Mouse (Mus musculus) 416B (cell line): ENCODE data around the gene Hsfy2.
A peak's percentile ranks its signal among the peaks of the same experiment; 100 is the strongest.

Source experiments
- DNase-seq: peaks from one replicate; pipeline ENCODE4 v3.0.0; 2011; ENCODE audit warnings: low read depth

Gene Hsfy2

DNA sequence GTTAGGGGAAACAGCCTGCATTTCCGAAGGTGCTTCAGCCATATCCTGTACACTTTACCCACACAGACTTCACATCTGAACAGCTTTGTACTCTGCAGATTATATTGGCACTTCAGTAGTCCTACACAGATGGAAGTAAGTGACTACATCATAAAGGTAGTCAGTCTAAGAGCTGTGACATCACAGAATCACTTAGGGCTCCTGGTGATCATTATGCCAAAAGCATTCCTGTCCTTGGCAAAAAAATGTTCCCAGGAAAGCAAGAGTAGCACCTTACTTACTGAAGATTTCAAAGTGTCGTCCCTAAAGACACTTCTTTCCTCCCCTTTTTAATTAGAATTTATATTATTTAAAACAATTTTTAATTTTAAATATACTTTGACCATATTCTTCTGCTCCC lies at the start of gene Hsfy2:
Hsfy2 (minus strand) TSS at position 101 of the 400 bp plus-strand sequence.
- no peak for DNase-seq

DNA sequence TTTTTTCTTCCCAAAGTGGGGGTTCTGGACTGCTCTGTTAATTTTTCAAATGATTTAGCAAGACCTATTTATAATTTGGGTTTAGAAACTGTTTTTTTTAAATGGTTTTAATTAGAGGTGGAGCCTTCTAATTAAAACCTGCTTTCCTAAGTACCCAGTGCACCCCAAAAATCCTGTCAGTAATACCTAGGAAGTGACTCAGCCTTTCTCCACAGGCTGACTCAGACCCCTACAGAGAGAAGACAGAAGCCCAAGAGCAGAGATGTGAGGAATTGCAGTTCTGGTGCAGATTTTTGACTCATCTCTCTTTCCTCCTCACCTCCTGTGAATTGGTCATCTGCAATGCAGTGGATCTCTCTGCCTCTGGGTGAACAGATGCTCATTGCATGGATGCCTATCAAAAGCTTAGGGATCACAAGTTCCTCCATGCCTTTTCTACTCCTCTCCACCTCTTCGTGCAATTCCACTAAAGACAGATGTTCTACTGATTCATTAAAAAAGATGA lies 47.9 kb upstream of the Hsfy2 start:
- peak; percentile 1 for DNase-seq

DNA sequence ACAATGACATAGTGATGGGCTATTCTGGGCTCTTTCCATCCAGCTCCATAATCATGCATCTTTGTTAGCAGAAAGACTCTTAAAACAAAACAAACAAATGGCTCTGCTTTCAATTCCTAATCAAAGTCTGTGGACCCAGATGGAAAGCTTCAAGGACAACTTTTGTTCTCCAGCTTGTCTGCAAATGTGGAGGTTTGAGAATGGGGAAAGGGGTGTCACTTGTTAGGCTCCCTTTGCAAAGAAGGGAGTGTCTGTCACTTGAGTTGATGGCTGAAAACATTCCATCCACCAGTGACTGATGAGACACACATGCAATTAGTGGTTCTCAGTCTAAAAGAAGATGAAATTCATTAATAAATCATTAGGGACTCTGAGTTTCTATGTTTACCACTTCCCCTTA lies 47.3 kb upstream of the Hsfy2 start:
- no peak for DNase-seq

DNA sequence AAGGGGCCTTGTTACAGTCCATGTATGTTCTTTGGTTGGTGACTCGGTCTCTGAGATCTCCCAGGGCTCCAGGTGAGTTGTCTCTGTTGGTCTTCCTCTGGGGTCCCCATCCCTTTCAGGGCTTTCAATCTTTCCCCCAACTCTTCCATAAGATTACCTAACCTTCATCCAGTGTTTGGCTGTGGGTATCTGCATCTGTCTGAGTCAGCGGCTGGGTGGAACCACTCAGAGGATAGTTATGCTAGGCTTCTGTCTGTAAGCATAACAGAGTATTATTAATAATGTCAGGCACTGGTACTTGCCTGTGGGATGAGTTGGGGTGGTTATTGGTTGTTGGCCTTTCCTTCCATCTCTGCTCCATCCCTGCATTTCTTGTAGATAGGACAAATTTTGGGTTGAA lies 44.0 kb upstream of the Hsfy2 start:
- DNase-seq: no peak

DNA sequence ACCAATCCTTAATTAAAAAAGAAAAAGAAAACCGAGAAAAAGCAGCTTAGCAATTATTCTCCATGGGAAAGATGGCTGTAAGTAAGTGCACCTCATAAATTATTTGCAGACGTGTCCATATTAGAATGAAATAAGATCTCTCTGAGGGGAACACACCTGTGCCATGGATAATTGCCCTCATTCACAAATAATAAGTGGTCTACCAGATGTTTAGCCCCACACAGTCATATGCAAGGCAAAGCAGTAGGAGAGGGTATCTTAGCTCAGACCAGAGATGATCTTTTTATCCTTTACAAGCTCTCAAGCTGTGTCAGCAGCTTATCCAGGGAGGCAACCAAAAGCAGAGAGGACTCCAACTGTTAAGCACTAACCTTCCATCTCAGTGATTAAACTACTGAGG lies 38.0 kb upstream of the Hsfy2 start:
- DNase-seq: no peak

DNA sequence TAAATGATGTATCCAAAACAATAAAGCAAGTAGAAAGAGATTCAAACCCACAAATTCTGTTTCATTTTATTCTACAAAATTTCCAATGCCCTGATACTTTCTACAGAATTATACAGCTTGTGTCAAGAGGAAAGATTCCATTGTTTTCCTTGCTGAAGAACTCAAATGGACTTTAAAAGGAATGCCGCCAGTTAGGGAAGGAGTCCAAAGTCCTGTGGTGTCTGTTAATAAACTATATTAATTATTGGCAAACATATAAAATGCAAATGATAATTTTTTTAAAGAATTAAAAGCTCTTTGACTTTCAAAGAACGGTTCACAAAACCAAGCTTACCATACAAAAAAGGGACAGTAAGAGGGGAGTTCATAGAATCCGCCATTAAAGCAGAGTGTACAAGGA lies 37.4 kb upstream of the Hsfy2 start:
- DNase-seq: no peak

DNA sequence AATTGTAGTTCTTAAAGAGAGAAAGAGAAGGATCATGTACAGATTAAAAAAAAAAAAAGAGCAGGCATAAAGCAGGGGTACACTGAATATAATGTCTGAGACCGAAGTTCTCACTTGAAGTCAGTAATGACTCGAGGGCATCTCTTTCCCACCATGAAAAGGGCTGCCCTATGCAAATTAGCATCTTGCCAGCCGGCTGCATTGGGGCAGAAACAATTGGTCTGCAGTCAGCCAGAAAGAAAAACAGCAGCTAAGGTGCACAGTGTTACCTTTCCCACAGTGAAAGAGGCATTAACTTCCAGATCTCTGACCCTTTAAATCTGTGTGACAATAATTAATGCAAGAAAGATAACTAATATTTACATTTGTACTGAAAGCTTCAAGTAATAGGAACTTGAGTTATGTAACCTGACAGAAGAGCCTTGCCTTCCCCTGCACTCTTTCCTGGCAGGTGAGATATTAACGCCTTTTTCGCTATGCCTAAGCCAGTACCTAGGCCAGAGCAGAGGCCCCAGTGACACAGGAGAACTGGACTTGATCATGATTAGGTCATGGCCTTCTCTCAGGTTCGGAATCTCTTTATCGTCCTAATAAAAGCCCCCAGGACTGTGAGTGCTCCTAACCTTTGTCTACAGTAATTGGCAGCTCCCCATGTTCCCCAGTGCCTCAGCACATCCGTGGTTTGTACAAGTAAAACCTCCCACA lies 34.2 kb upstream of the Hsfy2 start:
- no peak for DNase-seq

DNA sequence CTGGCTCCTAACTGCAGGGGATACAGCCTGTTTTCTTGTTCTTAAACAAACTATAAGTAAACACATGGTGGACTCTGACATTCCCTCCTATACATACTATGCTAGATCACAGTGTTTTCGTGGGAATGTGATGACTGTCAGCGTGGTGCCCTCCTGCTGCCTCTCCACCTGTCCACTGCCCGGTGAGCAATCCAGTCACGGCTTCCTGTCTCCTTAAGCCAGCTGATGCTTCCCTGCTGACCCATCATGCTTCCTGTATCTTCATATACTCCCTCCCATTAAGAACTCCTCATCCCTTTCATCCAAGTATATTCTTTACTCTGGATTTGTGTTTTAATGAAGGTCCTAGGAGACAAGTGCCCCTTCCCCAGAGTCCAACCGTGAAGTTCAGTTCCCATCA lies 33.3 kb upstream of the Hsfy2 start:
- DNase-seq: no peak

DNA sequence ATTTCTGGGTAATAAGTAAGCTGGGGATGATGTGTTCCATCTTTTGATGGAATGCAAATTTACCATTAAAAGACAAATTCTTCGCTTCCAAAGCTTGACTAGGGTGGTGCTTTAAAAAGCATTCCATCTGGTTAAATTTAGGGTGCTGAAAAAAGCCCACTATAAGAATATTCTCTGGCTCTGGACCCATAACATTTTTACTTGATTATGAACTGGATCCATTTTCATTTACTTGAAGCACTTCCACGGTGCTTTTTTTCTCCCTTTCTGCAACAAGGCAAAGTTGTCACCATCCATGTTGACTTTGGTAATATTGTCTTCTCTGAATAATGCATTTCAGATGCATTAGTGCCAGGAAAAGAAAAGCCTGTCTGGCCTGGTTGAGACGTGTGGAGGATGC lies 27.4 kb upstream of the Hsfy2 start:
- DNase-seq: no peak

DNA sequence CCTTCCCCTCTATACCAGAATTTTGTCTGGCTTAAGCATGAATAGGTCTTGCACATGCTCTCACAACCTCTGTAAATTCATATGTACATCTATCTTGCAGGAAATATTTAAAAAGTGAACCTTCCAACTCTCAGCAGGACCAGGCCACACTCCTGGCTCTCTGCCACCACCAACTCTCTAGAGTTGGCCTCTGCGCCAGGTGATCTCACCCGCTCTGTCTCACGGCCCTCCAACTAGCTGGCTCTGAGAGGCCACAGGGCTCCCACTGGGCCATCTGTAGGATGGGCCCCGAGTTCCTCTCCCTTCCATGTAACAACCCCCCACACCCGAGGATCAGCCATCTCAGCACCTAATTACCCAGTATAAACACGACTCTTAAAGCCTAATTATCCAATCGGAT lies 10.4 kb downstream of the Hsfy2 start:
- no peak for DNase-seq

DNA sequence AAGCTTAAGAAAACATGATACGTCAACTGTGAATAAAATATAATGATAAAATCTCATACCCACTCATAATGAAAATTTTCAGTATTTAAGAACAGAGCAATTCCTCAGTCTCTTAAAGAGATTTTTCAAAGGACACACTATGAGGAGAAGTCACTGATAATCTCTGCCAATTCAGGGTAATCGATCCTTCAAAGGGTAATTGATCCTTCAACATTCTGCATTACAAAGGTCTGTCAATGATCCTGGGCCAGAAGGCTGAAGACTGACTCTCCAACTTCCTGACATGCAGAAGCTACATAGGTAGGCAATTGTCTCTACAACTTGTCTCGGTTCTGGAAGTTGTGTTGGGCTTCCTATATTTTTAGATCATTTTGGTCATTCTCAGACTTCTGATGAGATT lies 12.9 kb downstream of the Hsfy2 start:
- no peak for DNase-seq

DNA sequence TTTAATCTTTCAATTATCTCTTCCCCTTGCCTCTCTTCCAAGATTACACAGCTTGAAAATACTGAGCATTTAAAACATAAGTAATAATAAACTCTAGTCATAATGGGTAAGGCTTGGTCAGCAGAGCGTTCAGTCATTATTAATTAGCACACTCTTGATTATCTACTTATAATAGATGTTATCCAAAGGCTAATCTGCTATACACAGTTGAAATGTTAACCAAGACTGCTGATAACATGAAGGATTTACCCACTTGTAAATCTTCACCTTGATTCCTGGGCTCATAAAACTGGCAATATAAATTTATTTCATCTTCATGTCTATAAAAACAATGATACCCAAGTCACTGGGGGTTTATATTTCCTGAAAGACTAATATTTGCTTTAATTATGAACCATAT lies 24.9 kb downstream of the Hsfy2 start:
- no peak for DNase-seq
